Mouse (Mus musculus): ENCODE measurements around the gene Itga6. TPM values are rescaled to one million over a fixed set of nuclear protein-coding genes. Genes with fewer than 3 reads are reported as not detected.

Itga6 gene
- polyA plus RNA-seq, 1 experiment from 2014 or later, result 46.2 TPM

GRCm38 (mm10) chr2:71887269-71887668 lies 141.9 kb downstream of the Itga6 start:
- WGBS, result 94% methylated on average over 4 of the region's 4 CpGs
- ATAC-seq (replicated peaks; ENCODE audit: extremely low read depth, insufficient read depth, low FRiP score), result no peak
- Histone ChIP-seq H3K4me3 (ENCODE audit: low read length) (no peak overlapping the region), H3K4me1 (ENCODE audit: control insufficient read depth, insufficient read depth, low read length) (no peaks in the 10 kb centered on the region), H3K9me3 (replicated peaks; ENCODE audit: control insufficient read depth, low read length) (no peaks in the 10 kb centered on the region), H3K36me3 (ENCODE audit: control insufficient read depth, insufficient read depth) (peaks cover 57% of the 10 kb centered on the region), H3K27me3 (ENCODE audit: control insufficient read depth, insufficient read depth, low read length) (no peaks in the 10 kb centered on the region), H3K9ac (ENCODE audit: low read length) (no peak overlapping the region), H3K27ac (ENCODE audit: low read length) (no peak overlapping the region), H3K4me2 (ENCODE audit: low read depth, low read length) (no peak overlapping the region)

DNA sequence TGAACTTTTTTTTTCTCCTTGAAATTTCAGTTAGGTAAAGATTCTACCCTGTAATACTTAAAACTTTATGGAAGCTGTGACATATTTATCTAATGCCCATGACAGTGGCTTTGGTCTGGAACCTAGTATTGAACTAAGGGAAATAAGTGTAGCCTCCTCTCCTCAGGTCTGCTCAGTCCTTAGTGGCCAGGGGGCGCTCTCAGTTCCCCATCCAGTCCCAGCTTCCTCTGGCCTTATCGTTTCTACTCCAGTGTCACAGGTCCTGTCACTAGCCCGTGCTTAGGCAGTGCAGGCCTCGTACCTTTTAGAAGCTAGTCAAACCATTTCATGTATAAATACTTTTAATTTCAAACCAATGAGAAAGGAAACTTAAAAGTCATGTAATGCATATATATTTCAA lies 143.0 kb downstream of the Itga6 start:
- Histone ChIP-seq H3K4me1 (ENCODE audit: control insufficient read depth, insufficient read depth, low read length) (no peaks in the 10 kb centered on the region), H3K9ac (ENCODE audit: low read length) (no peak overlapping the region), H3K4me3 (ENCODE audit: low read length) (no peak overlapping the region), H3K36me3 (ENCODE audit: control insufficient read depth, insufficient read depth) (peaks cover 60% of the 10 kb centered on the region), H3K27ac (ENCODE audit: low read length) (no peak overlapping the region), H3K27me3 (ENCODE audit: control insufficient read depth, insufficient read depth, low read length) (no peaks in the 10 kb centered on the region), H3K4me2 (ENCODE audit: low read depth, low read length) (no peak overlapping the region), H3K9me3 (replicated peaks; ENCODE audit: control insufficient read depth, low read length) (no peaks in the 10 kb centered on the region)
- ATAC-seq (replicated peaks; ENCODE audit: extremely low read depth, insufficient read depth, low FRiP score), result no peak
- 64% methylated on average over 4 of the region's 4 CpGs for WGBS

DNA sequence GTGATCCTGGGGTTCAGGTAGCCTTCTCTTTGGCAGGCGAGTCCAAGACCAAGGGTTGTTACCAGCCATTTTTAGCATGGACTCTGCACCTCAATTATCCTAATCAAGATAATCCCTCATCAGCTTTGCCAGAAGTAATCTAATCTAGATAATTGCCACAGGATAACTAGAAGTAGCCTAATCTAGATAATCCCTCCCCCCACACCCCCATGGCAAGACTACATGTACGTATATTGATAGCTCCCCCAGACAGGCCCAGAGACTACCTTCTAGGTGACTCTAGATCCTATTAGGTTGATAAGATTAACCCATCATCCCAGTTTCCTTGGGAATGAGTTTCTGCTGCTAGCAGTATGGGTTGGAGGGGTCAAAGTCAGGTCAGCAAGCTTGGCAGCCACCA lies 146.1 kb downstream of the Itga6 start:
- WGBS, result 86% methylated on average over 2 of the region's 2 CpGs

GRCm38 (mm10) chr2:71892741-71893349 lies 147.4 kb downstream of the Itga6 start:
- ATAC-seq (replicated peaks; ENCODE audit: extremely low read depth, insufficient read depth, low FRiP score), result no peak
- Histone ChIP-seq H3K36me3 (ENCODE audit: control insufficient read depth, insufficient read depth) (peaks cover 51% of the 10 kb centered on the region), H3K9me3 (replicated peaks; ENCODE audit: control insufficient read depth, low read length) (no peaks in the 10 kb centered on the region), H3K27me3 (ENCODE audit: control insufficient read depth, insufficient read depth, low read length) (no peaks in the 10 kb centered on the region), H3K4me3 (ENCODE audit: low read length) (no peak overlapping the region), H3K27ac (ENCODE audit: low read length) (no peak overlapping the region), H3K9ac (ENCODE audit: low read length) (no peak overlapping the region), H3K4me1 (ENCODE audit: control insufficient read depth, insufficient read depth, low read length) (no peaks in the 10 kb centered on the region), H3K4me2 (ENCODE audit: low read depth, low read length) (no peak overlapping the region)
- WGBS, result 85% methylated on average over 7 of the region's 7 CpGs

More for the DNA sequence above, 146.1 kb downstream of the Itga6 start:
- H3K9me3 ChIP-seq (replicated peaks; ENCODE audit: control insufficient read depth, low read length), result no peaks in the 10 kb centered on the region
- H3K4me3 ChIP-seq (ENCODE audit: low read length), result no peak overlapping the region
- H3K27ac ChIP-seq (ENCODE audit: low read length), result no peak overlapping the region
- peaks cover 48% of the 10 kb centered on the region for H3K36me3 ChIP-seq (ENCODE audit: control insufficient read depth, insufficient read depth)
- H3K4me1 ChIP-seq (ENCODE audit: control insufficient read depth, insufficient read depth, low read length), result no peaks in the 10 kb centered on the region
- no peaks in the 10 kb centered on the region for H3K27me3 ChIP-seq (ENCODE audit: control insufficient read depth, insufficient read depth, low read length)
- no peak overlapping the region for H3K4me2 ChIP-seq (ENCODE audit: low read depth, low read length)
- no peak for ATAC-seq (replicated peaks; ENCODE audit: extremely low read depth, insufficient read depth, low FRiP score)
- no peak overlapping the region for H3K9ac ChIP-seq (ENCODE audit: low read length)

- H3K9me3 ChIP-seq (replicated peaks; ENCODE audit: control insufficient read depth, low read length), result no peaks in the 10 kb centered on the region
- no peak overlapping the region for H3K4me2 ChIP-seq (ENCODE audit: low read depth, low read length)
- H3K27ac ChIP-seq (ENCODE audit: low read length), result no peak overlapping the region
- WGBS, result 91% methylated on average over 13 of the region's 13 CpGs
- no peak overlapping the region for H3K4me3 ChIP-seq (ENCODE audit: low read length)
- no peaks in the 10 kb centered on the region for H3K27me3 ChIP-seq (ENCODE audit: control insufficient read depth, insufficient read depth, low read length)
- ATAC-seq (replicated peaks; ENCODE audit: extremely low read depth, insufficient read depth, low FRiP score), result no peak
- peaks cover 39% of the 10 kb centered on the region for H3K36me3 ChIP-seq (ENCODE audit: control insufficient read depth, insufficient read depth)
- H3K4me1 ChIP-seq (ENCODE audit: control insufficient read depth, insufficient read depth, low read length), result peaks cover 4% of the 10 kb centered on the region; the same call in 1 of the 2 replicates
- H3K9ac ChIP-seq (ENCODE audit: low read length), result no peak overlapping the region
Observed at GRCm38 (mm10) chr2:71895596-71896286, 150.3 kb downstream of the Itga6 start.

DNA sequence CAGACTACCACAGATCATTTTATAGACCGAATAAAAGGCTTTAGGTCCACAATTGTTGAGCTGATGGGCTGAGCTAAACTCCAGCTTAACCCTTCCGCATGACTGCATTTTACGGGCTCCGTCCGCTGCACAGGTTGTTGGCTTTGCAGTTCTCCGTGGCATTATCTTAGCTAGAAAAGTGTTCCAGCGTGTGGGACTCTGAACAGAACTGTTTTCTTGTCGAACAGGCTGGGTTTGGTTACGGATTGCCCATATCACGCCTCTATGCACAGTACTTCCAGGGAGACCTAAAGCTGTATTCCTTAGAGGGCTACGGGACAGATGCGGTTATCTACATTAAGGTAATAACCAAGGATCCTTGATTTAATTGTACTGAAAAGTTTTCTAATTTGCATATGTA lies 152.0 kb downstream of the Itga6 start:
- WGBS, result 88% methylated on average over 12 of the region's 12 CpGs
- H3K36me3 ChIP-seq (ENCODE audit: control insufficient read depth, insufficient read depth), result peaks cover 37% of the 10 kb centered on the region
- no peaks in the 10 kb centered on the region for H3K27me3 ChIP-seq (ENCODE audit: control insufficient read depth, insufficient read depth, low read length)
- no peak overlapping the region for H3K4me3 ChIP-seq (ENCODE audit: low read length)
- H3K4me1 ChIP-seq (ENCODE audit: control insufficient read depth, insufficient read depth, low read length), result peaks cover 10% of the 10 kb centered on the region; the same call in 1 of the 2 replicates
- no peak overlapping the region for H3K4me2 ChIP-seq (ENCODE audit: low read depth, low read length)
- no peaks in the 10 kb centered on the region for H3K9me3 ChIP-seq (replicated peaks; ENCODE audit: control insufficient read depth, low read length)
- no peak overlapping the region for H3K9ac ChIP-seq (ENCODE audit: low read length)
- H3K27ac ChIP-seq (ENCODE audit: low read length), result no peak overlapping the region
- ATAC-seq (replicated peaks; ENCODE audit: extremely low read depth, insufficient read depth, low FRiP score), result no peak

GRCm38 (mm10) chr2:71898335-71898856 lies 153.0 kb downstream of the Itga6 start:
- H3K9me3 ChIP-seq (replicated peaks; ENCODE audit: control insufficient read depth, low read length), result no peaks in the 10 kb centered on the region
- 59% methylated on average over 8 of the region's 8 CpGs for WGBS
- peaks cover 27% of the 10 kb centered on the region for H3K36me3 ChIP-seq (ENCODE audit: control insufficient read depth, insufficient read depth)
- no peak overlapping the region for H3K4me2 ChIP-seq (ENCODE audit: low read depth, low read length)
- no peak for ATAC-seq (replicated peaks; ENCODE audit: extremely low read depth, insufficient read depth, low FRiP score)
- H3K27ac ChIP-seq (ENCODE audit: low read length), result no peak overlapping the region
- no peaks in the 10 kb centered on the region for H3K27me3 ChIP-seq (ENCODE audit: control insufficient read depth, insufficient read depth, low read length)
- peaks cover 10% of the 10 kb centered on the region; the same call in 1 of the 2 replicates for H3K4me1 ChIP-seq (ENCODE audit: control insufficient read depth, insufficient read depth, low read length)
- no peak overlapping the region for H3K9ac ChIP-seq (ENCODE audit: low read length)
- no peak overlapping the region for H3K4me3 ChIP-seq (ENCODE audit: low read length)

DNA sequence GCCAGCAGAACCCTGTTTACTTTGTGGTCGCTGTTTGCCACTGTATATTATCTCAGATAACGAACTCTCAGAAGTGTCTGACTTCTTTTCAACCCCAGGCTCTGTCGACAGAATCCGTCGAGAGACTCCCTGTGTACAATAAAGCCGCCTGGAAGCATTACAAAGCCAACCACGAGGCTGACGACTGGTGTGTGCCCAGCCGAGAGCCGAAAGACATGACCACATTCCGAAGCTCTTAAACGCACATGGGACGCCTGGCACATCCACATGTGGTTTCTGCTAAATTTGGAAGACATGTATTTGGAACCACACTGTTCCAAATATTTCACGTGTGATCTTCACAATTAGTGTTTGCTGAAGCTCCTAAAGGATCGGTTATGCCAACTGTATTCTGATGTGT lies 154.5 kb downstream of the Itga6 start:
- 54% methylated on average over 15 of the region's 15 CpGs for WGBS
- no peaks in the 10 kb centered on the region for H3K9me3 ChIP-seq (replicated peaks; ENCODE audit: control insufficient read depth, low read length)
- H3K4me1 ChIP-seq (ENCODE audit: control insufficient read depth, insufficient read depth, low read length), result peaks cover 10% of the 10 kb centered on the region; the same call in 1 of the 2 replicates
- no peak overlapping the region for H3K4me2 ChIP-seq (ENCODE audit: low read depth, low read length)
- no peak; the same call in 1 of the 2 replicates for ATAC-seq (replicated peaks; ENCODE audit: extremely low read depth, insufficient read depth, low FRiP score)
- no peaks in the 10 kb centered on the region for H3K27me3 ChIP-seq (ENCODE audit: control insufficient read depth, insufficient read depth, low read length)
- no peak overlapping the region for H3K4me3 ChIP-seq (ENCODE audit: low read length)
- H3K36me3 ChIP-seq (ENCODE audit: control insufficient read depth, insufficient read depth), result peaks cover 24% of the 10 kb centered on the region
- H3K9ac ChIP-seq (ENCODE audit: low read length), result no peak overlapping the region
- no peak overlapping the region for H3K27ac ChIP-seq (ENCODE audit: low read length)

DNA sequence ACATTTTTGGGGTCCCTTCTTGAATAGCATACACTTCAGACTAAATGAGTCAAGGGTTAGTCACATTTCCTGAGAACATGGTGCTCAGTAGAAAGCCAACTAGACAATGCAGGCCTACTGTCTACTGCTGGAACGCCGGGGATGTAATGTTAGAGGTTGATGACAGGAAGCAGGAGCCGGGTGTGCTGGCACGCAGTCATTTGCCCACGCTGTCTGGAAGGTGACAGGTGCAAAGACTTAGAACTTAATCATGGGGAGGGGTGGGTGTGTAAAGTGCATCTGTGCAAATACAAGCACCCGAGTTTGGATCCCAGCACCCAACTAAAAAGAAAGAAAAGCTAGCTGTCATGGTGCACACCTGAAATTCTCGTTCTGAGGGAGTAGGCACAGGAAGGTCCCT lies 159.7 kb downstream of the Itga6 start:
- ATAC-seq (replicated peaks; ENCODE audit: extremely low read depth, insufficient read depth, low FRiP score), result no peak
- Histone ChIP-seq H3K27me3 (ENCODE audit: control insufficient read depth, insufficient read depth, low read length) (no peaks in the 10 kb centered on the region), H3K36me3 (ENCODE audit: control insufficient read depth, insufficient read depth) (peaks cover 7% of the 10 kb centered on the region), H3K9me3 (replicated peaks; ENCODE audit: control insufficient read depth, low read length) (no peaks in the 10 kb centered on the region), H3K27ac (ENCODE audit: low read length) (no peak overlapping the region), H3K4me1 (ENCODE audit: control insufficient read depth, insufficient read depth, low read length) (peaks cover 5% of the 10 kb centered on the region; the same call in 1 of the 2 replicates), H3K9ac (ENCODE audit: low read length) (no peak overlapping the region), H3K4me3 (ENCODE audit: low read length) (no peak overlapping the region), H3K4me2 (ENCODE audit: low read depth, low read length) (no peak overlapping the region)
- WGBS, result 78% methylated on average over 7 of the region's 7 CpGs
